Mouse (Mus musculus) large intestine, adult 2 months (tissue): ENCODE results near the gene Abl1. TPM values are rescaled to one million over a fixed set of nuclear protein-coding genes. Genes with fewer than 3 reads are reported as not detected.
A peak's percentile ranks its signal among the peaks of the same experiment; 100 is the strongest.
"Not testable (repeated sequence)": the region's sequence is repeated elsewhere in the genome, so short reads cannot be mapped to it uniquely, and the experiment has no call there.

Source experiments
- DNase-seq: peaks from one replicate; pipeline ENCODE4 v3.0.0-alpha.2; 2012; ENCODE audit warnings: low read depth, low spot score
- WGBS: fragments of 180-500 bp; shearing (Covaris S2); methylation state at CpG from one replicate; pipeline ENCODE4 v1.1.7; 2018; 5-methylcytosine and 5-hydroxymethylcytosine counted together
- polyA plus RNA-seq: library from polyadenylated mRNA; depleted of rRNA; stranded (reverse); fragments of >200 nt; gene quantifications from 2 replicates; pipeline ENCODE4 v1.2.3, GENCODE M21; 2012; rRNA removed

The Abl1 gene
- 31.4 and 47.9 TPM in 2 replicates for polyA plus RNA-seq

GRCm38 (mm10) chr2:31688074-31688925 is at the start of gene Abl1:
Gene Abl1 (plus strand): TSS chr2:31688376.
- under 1% methylated on average over 64 of the region's 64 CpGs for WGBS
- peak; percentile 96 for DNase-seq

- 5% methylated on average over 34 of the region's 34 CpGs for WGBS
- DNase-seq = no peak
Observed at GRCm38 (mm10) chr2:31638581-31639465, 49.4 kb upstream of the Abl1 start.

GRCm38 (mm10) chr2:31639466-31639760 is 48.8 kb upstream of the Abl1 start:
- 5% methylated on average over 13 of the region's 13 CpGs for WGBS
- no peak for DNase-seq

GRCm38 (mm10) chr2:31639901-31640608 is 48.1 kb upstream of the Abl1 start, which contains the start of gene Prdm12:
Gene Prdm12 (plus strand): TSS chr2:31640037.
- 6% methylated on average over 41 of the region's 41 CpGs for WGBS

GRCm38 (mm10) chr2:31640609-31641507 is 47.3 kb upstream of the Abl1 start:
- WGBS = 2% methylated on average over 48 of the region's 48 CpGs
- no peak for DNase-seq

More at GRCm38 (mm10) chr2:31639901-31640608, 48.1 kb upstream of the Abl1 start, which contains the start of gene Prdm12:
- no peak for DNase-seq

- WGBS = 3% methylated on average over 11 of the region's 11 CpGs
- DNase-seq = no peak
Observed at GRCm38 (mm10) chr2:31641508-31641830, 46.7 kb upstream of the Abl1 start.

GRCm38 (mm10) chr2:31641929-31642328 is 46.2 kb upstream of the Abl1 start:
- WGBS = 6% methylated on average over 18 of the region's 18 CpGs
- DNase-seq = no peak

GRCm38 (mm10) chr2:31653971-31654853 is 34.0 kb upstream of the Abl1 start:
- DNase-seq = no peak
- under 1% methylated on average over 106 of the region's 109 CpGs for WGBS

- DNase-seq = no peak
- WGBS = 6% methylated on average over 22 of the region's 22 CpGs
Observed at GRCm38 (mm10) chr2:31654854-31655559, 33.2 kb upstream of the Abl1 start.

GRCm38 (mm10) chr2:31656374-31656773 is 31.8 kb upstream of the Abl1 start:
- no peak for DNase-seq
- 90% methylated on average over 7 of the region's 7 CpGs for WGBS

GRCm38 (mm10) chr2:31662939-31663803 is 25.0 kb upstream of the Abl1 start:
- DNase-seq = peak; percentile 54
- WGBS = 22% methylated on average over 8 of the region's 8 CpGs

GRCm38 (mm10) chr2:31663804-31664180 is 24.4 kb upstream of the Abl1 start:
- WGBS = 28% methylated on average over 1 of the region's 1 CpGs
- no peak for DNase-seq

GRCm38 (mm10) chr2:31667332-31667731 is 20.8 kb upstream of the Abl1 start:
- no peak for DNase-seq
- WGBS = 33% methylated on average over 4 of the region's 4 CpGs

- WGBS = under 1% methylated on average over 27 of the region's 27 CpGs
- DNase-seq = peak; percentile 92
Observed at GRCm38 (mm10) chr2:31670551-31671035, 17.6 kb upstream of the Abl1 start, which contains the start of gene Exosc2. Gene Exosc2 (plus strand): TSS chr2:31670715.

- no peak for DNase-seq
- WGBS = 89% methylated on average over 6 of the region's 6 CpGs
Observed at GRCm38 (mm10) chr2:31678641-31679040, 9.5 kb upstream of the Abl1 start.

- not testable (repeated sequence) for DNase-seq
- 84% methylated on average over 15 of the region's 15 CpGs for WGBS
Observed at GRCm38 (mm10) chr2:31681051-31681707, 7.0 kb upstream of the Abl1 start.
